In the genomic region with DNA sequence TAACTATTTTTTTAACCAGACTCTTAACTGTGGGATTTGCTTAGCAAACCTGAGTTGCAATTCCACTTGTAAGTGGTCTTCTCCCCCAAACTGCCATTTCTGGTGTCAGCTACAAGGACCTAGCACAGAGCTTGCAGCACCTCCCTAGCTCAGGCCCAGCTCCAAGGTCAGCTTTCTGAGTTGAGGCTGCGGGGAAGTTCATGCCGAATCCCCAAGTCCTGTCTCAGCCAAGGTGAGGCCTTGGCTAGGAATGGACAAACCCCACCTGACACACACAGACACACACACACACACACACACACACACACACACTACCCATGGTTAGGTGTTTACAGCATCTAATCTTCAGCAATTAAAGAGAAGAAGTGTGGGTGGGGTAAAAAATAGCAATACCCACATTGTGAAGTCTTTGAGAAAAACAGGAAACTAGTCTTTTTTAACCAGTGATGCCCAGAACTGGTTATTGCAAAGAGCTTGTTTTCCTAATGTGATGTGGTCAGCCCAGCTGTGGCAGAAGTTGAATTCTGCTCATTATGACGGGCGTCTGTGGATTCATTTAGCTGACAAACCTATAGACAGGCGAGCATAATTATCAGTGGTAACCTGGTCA, we compare ENCODE assay signal across 13 mouse cellular contexts.
DNase-seq lines count a peak whose midpoint lies in the region; TF ChIP-seq lines count a peak whose summit lies in the region.
"Had no signal": no experiment of that assay in that cellular context is flagged by ENCODE, and none has a peak within 500 bp of the region (broad histone marks: within the 10 kb centered on the region; RNA-seq: fewer than 3 reads in every experiment).

No protein-coding gene starts in this region.

- no peaks in the 10 kb centered on the region for H3K9me3 ChIP-seq in embryonic facial prominence, embryonic 10.5 days
- H3K9me3 ChIP-seq: embryonic facial prominence, embryonic 12.5 days; liver, embryonic 12.5 days; midbrain, embryonic 15.5 days had no signal

- peaks cover 28% of the 10 kb centered on the region for H3K4me1 ChIP-seq in heart, adult 2 months (ENCODE audit: control insufficient read depth, insufficient read depth, low read length)
- peaks cover 43% of the 10 kb centered on the region for H3K4me1 ChIP-seq in thymus, adult 2 months (replicated peaks; ENCODE audit: control insufficient read depth, insufficient read depth, low read length)
- peaks cover 66% of the 10 kb centered on the region for H3K4me1 ChIP-seq in embryonic facial prominence, embryonic 10.5 days
- H3K4me1 ChIP-seq in small intestine, adult 2 months (ENCODE audit: control insufficient read depth, insufficient read depth, insufficient read length, low read length), result peaks cover 12% of the 10 kb centered on the region; the same call in 1 of the 2 replicates

- no peak for TF ChIP-seq EP300 in heart, adult 2 months (IDR thresholded peaks at IDR 0.05; ENCODE audit: insufficient read depth, low read depth, low read length)

- H3K36me3 ChIP-seq in heart, adult 2 months (ENCODE audit: control insufficient read depth, insufficient read depth, low read length), result no peaks in the 10 kb centered on the region
- H3K36me3 ChIP-seq in thymus, adult 2 months (ENCODE audit: control insufficient read depth, insufficient read depth, low read length), result no peaks in the 10 kb centered on the region
- no peaks in the 10 kb centered on the region for H3K36me3 ChIP-seq in embryonic facial prominence, embryonic 10.5 days (replicated peaks)
- no peaks in the 10 kb centered on the region for H3K36me3 ChIP-seq in small intestine, adult 2 months (ENCODE audit: control insufficient read depth, insufficient read depth, low read length)
- H3K36me3 ChIP-seq: embryonic facial prominence, embryonic 12.5 days; liver, embryonic 12.5 days; midbrain, embryonic 15.5 days had no signal

- peak overlapping the region; percentile 24 for H3K27ac ChIP-seq in heart, adult 2 months
- H3K27ac ChIP-seq in thymus, adult 2 months (ENCODE audit: control insufficient read depth, insufficient read depth, low read length), result peak overlapping the region; percentile 8
- 0 out of 2 replicates have a peak overlapping the region, but pooled peaks have one; percentile 4 for H3K27ac ChIP-seq in embryonic facial prominence, embryonic 10.5 days (replicated peaks)
- 0 out of 2 replicates have a peak overlapping the region, but pooled peaks have one; percentile 35 for H3K27ac ChIP-seq in small intestine, adult 2 months (ENCODE audit: insufficient read depth, low read depth, low read length)
- H3K27ac ChIP-seq: embryonic facial prominence, embryonic 12.5 days; liver, embryonic 12.5 days; midbrain, embryonic 15.5 days had no signal

- H3K9ac ChIP-seq in heart, adult 2 months (ENCODE audit: low read depth, low read length), result no peak overlapping the region
- H3K9ac ChIP-seq: embryonic facial prominence, embryonic 12.5 days; liver, embryonic 12.5 days; midbrain, embryonic 15.5 days had no signal

- peak in 1 of 2 experiments; percentile 25 for DNase-seq in heart, adult 2 months
- no peak for DNase-seq in heart, postnatal 36 days
- no peak for DNase-seq in thymus, adult 2 months
- no peak for DNase-seq in thymus, postnatal 10 days (ENCODE audit: low spot score in 2 of 2)
- DNase-seq in embryonic facial prominence, embryonic 10.5 days (ENCODE audit: low spot score), result no peak
- no peak for DNase-seq in layer of hippocampus, adult 9-10 months (ENCODE audit: low spot score)
- DNase-seq in frontal cortex, postnatal 36 days (ENCODE audit: low spot score in 2 of 2), result no peak
- DNase-seq: heart, postnatal 4 days; kidney, postnatal 36 days had no signal

- WGBS in heart, adult 2 months, result 70% methylated on average over 5 of the region's 5 CpGs
- WGBS in thymus, adult 2 months, result 53% methylated on average over 5 of the region's 5 CpGs
- WGBS in embryonic facial prominence, embryonic 10.5 days, result 74% methylated on average over 5 of the region's 5 CpGs
- 79% methylated on average over 5 of the region's 5 CpGs for WGBS in small intestine, adult 2 months

- no peak overlapping the region for H3K4me3 ChIP-seq in heart, adult 2 months
- H3K4me3 ChIP-seq in thymus, adult 2 months (ENCODE audit: control insufficient read depth, insufficient read depth, low read length), result no peak overlapping the region
- H3K4me3 ChIP-seq in embryonic facial prominence, embryonic 10.5 days, result no peak overlapping the region
- H3K4me3 ChIP-seq in small intestine, adult 2 months (ENCODE audit: low read depth, low read length), result no peak overlapping the region
- H3K4me3 ChIP-seq: embryonic facial prominence, embryonic 12.5 days; liver, embryonic 12.5 days; midbrain, embryonic 15.5 days had no signal

- no peak for TF ChIP-seq POLR2A in heart, adult 2 months (IDR thresholded peaks at IDR 0.05; ENCODE audit: insufficient read depth, low read depth, low read length)
- TF ChIP-seq POLR2A in thymus, adult 2 months (IDR thresholded peaks at IDR 0.05; ENCODE audit: control insufficient read depth, extremely low read depth, insufficient read depth, low read length, poor library complexity), result no peak
- no peak for TF ChIP-seq POLR2A in small intestine, adult 2 months (IDR thresholded peaks at IDR 0.05; ENCODE audit: low read depth, low read length)

- intact Hi-C loops in heart, adult 2 months (cut with DNase I), result loop anchor here (5.0 kb wide), 2 partner anchors 42 to 92 kb away; no protein-coding TSS in a partner anchor
- intact Hi-C loops in heart, postnatal 36 days (cut with DNase I), result loop anchor here (5.0 kb wide), 1 partner anchor 63 kb away; no protein-coding TSS in a partner anchor

- no peaks in the 10 kb centered on the region for H3K27me3 ChIP-seq in heart, adult 2 months (ENCODE audit: control insufficient read depth, insufficient read depth, low read length)
- H3K27me3 ChIP-seq in thymus, adult 2 months (ENCODE audit: control insufficient read depth, insufficient read depth, low read length), result no peaks in the 10 kb centered on the region
- H3K27me3 ChIP-seq in embryonic facial prominence, embryonic 10.5 days (replicated peaks; ENCODE audit: low read depth, poor library complexity, severe bottlenecking), result no peaks in the 10 kb centered on the region
- H3K27me3 ChIP-seq in small intestine, adult 2 months (ENCODE audit: control insufficient read depth, insufficient read depth, low read length), result no peaks in the 10 kb centered on the region
- H3K27me3 ChIP-seq: embryonic facial prominence, embryonic 12.5 days; midbrain, embryonic 15.5 days had no signal

- TF ChIP-seq CTCF in heart, adult 2 months (IDR thresholded peaks at IDR 0.05), result no peak
- no peak for TF ChIP-seq CTCF in thymus, adult 2 months (IDR thresholded peaks at IDR 0.05; ENCODE audit: borderline replicate concordance, control insufficient read depth, extremely low read depth, insufficient read depth, low read length, poor library complexity)
- no peak for TF ChIP-seq CTCF in small intestine, adult 2 months (IDR thresholded peaks at IDR 0.05; ENCODE audit: extremely low read depth, insufficient read length, insufficient replicate concordance, low read depth, low read length)

- peaks cover 3% of the 10 kb centered on the region for H3K79me2 ChIP-seq in heart, adult 2 months (replicated peaks; ENCODE audit: control insufficient read depth, insufficient read depth, low read length)
